ENCODE assay signal across 8 mouse cellular contexts in genomic region chr4:102533183-102534048, GRCm38 (mm10).
DNase-seq lines count a peak whose midpoint lies in the region; ATAC-seq and TF ChIP-seq lines count a peak whose summit lies in the region.
"Had no signal": no experiment of that assay in that cellular context is flagged by ENCODE, and none has a peak within 500 bp of the region (broad histone marks: within the 10 kb centered on the region; RNA-seq: fewer than 3 reads in every experiment).

No protein-coding gene starts in this region.

- H3K27ac ChIP-seq in midbrain, postnatal 0 days (ENCODE audit: low read depth, low read length): peak overlapping the region; percentile 55
- H3K27ac ChIP-seq: liver, embryonic 13.5 days had no signal

- DNase-seq in right cerebral cortex, postnatal 4 days: peak; percentile 14
- DNase-seq in right cerebral cortex, postnatal 14 days: no peak
- peak; percentile 71 for DNase-seq in cerebellum, adult 8-10 months
- peak; percentile 77 for DNase-seq in heart, adult 8-10 months (ENCODE audit: low spot score)
- DNase-seq in kidney, postnatal 25 days: peak; percentile 61 to 77
- DNase-seq in midbrain, postnatal 0 days (ENCODE audit: low spot score): no peak
- no peak for DNase-seq in spleen, postnatal 10 days (ENCODE audit: low spot score in 2 of 2)
- DNase-seq: liver, embryonic 13.5 days had no signal

- H3K36me3 ChIP-seq in midbrain, postnatal 0 days (ENCODE audit: insufficient read depth, low read length): no peaks in the 10 kb centered on the region
- H3K36me3 ChIP-seq: liver, embryonic 13.5 days had no signal

- no peaks in the 10 kb centered on the region for H3K27me3 ChIP-seq in midbrain, postnatal 0 days (ENCODE audit: insufficient read depth, low read length)
- H3K27me3 ChIP-seq: liver, embryonic 13.5 days had no signal

- H3K4me2 ChIP-seq in midbrain, postnatal 0 days (ENCODE audit: low read depth, low read length, poor library complexity, severe bottlenecking): no peak overlapping the region
- H3K4me2 ChIP-seq: liver, embryonic 13.5 days had no signal

- no peak for TF ChIP-seq CTCF in midbrain, postnatal 0 days (IDR thresholded peaks at IDR 0.05)

- 46% methylated on average over 8 of the region's 8 CpGs for WGBS in midbrain, postnatal 0 days

- no peak overlapping the region for H3K9ac ChIP-seq in midbrain, postnatal 0 days (replicated peaks; ENCODE audit: low read length, poor library complexity, severe bottlenecking)
- H3K9ac ChIP-seq: liver, embryonic 13.5 days had no signal

- no peak overlapping the region for H3K4me3 ChIP-seq in midbrain, postnatal 0 days (ENCODE audit: low read depth, low read length)
- H3K4me3 ChIP-seq: liver, embryonic 13.5 days had no signal

- ATAC-seq in midbrain, postnatal 0 days (ENCODE audit: low FRiP score): no peak

- H3K9me3 ChIP-seq in midbrain, postnatal 0 days (ENCODE audit: low read length): no peaks in the 10 kb centered on the region

- 0 out of 2 replicates have a peak, but pooled peaks cover 3% of the 10 kb centered on the region for H3K4me1 ChIP-seq in midbrain, postnatal 0 days (ENCODE audit: insufficient read depth, low read length)
- H3K4me1 ChIP-seq: liver, embryonic 13.5 days had no signal

Comparison
In these comparisons a context has a peak if more than half of its experiments do, and no peak if none do; other contexts are left out.
1. DNase-seq: peak in right cerebral cortex, postnatal 4 days (single experiment), cerebellum, adult 8-10 months (single experiment), heart, adult 8-10 months (single experiment) and kidney, postnatal 25 days (2 of 2); none in right cerebral cortex, postnatal 14 days (single experiment), midbrain, postnatal 0 days (single experiment) and spleen, postnatal 10 days (0 of 2).